Mouse (Mus musculus): Measurements from ENCODE around the gene Plpp4. TPM values are rescaled to one million over a fixed set of nuclear protein-coding genes. Genes with fewer than 3 reads are reported as not detected.

Plpp4 gene
- polyA plus RNA-seq, 1 experiment from 2014 or later, result not detected

GRCm38 (mm10) chr7:129303356-129303755, 46.5 kb downstream of the Plpp4 start:
- in situ Hi-C loops (cut with MboI; ENCODE audit: low pct_unique_long_range_greater_than_20kb), result loop anchor here (10.0 kb wide), 1 partner anchor 429 kb away; no protein-coding TSS in a partner anchor
- ATAC-seq, result no peak
- ChIA-PET CTCF (no interaction called here), POLR2A (no interaction called here)
- no peaks in the 10 kb centered on the region for H3K27me3 ChIP-seq
- TF ChIP-seq CTCF (IDR thresholded peaks at IDR 0.05), result no peak
- DNase-seq (ENCODE audit: low read depth, low spot score), result no peak

GRCm38 (mm10) chr7:129307042-129307825, 50.4 kb downstream of the Plpp4 start:
- DNase-seq (ENCODE audit: low read depth, low spot score), result no peak
- ChIA-PET CTCF (no interaction called here), POLR2A (no interaction called here)
- TF ChIP-seq CTCF (IDR thresholded peaks at IDR 0.05), result peak; percentile 15
- in situ Hi-C loops (cut with MboI; ENCODE audit: low pct_unique_long_range_greater_than_20kb), result loop anchor here (10.0 kb wide), 1 partner anchor 432 kb away; no protein-coding TSS in a partner anchor
- no peak for ATAC-seq
- H3K27me3 ChIP-seq, result no peaks in the 10 kb centered on the region

GRCm38 (mm10) chr7:129308661-129309060, 51.8 kb downstream of the Plpp4 start:
- H3K27me3 ChIP-seq, result no peaks in the 10 kb centered on the region
- no peak for TF ChIP-seq CTCF (IDR thresholded peaks at IDR 0.05)
- CTCF ChIA-PET, result no interaction called here
- POLR2A ChIA-PET, result no interaction called here
- ATAC-seq (no peak), DNase-seq (ENCODE audit: low read depth, low spot score) (no peak)
- in situ Hi-C loops (cut with MboI; ENCODE audit: low pct_unique_long_range_greater_than_20kb), result loop anchor here (10.0 kb wide), 1 partner anchor 434 kb away; no protein-coding TSS in a partner anchor

- POLR2A ChIA-PET, result no interaction called here
- in situ Hi-C loops (cut with MboI; ENCODE audit: low pct_unique_long_range_greater_than_20kb), result no loop called here
- no peaks in the 10 kb centered on the region for H3K27me3 ChIP-seq
- CTCF ChIA-PET, result no interaction called here
- no peak for TF ChIP-seq CTCF (IDR thresholded peaks at IDR 0.05)
- ATAC-seq (no peak), DNase-seq (ENCODE audit: low read depth, low spot score) (no peak)
These were observed 55.7 kb downstream of the Plpp4 start for GRCm38 (mm10) chr7:129312521-129312920.

GRCm38 (mm10) chr7:129313969-129314368, 57.1 kb downstream of the Plpp4 start:
- no peak for DNase-seq (ENCODE audit: low read depth, low spot score)
- no peak for ATAC-seq
- H3K27me3 ChIP-seq, result no peaks in the 10 kb centered on the region
- in situ Hi-C loops (cut with MboI; ENCODE audit: low pct_unique_long_range_greater_than_20kb), result no loop called here
- POLR2A ChIA-PET, result no interaction called here
- TF ChIP-seq CTCF (IDR thresholded peaks at IDR 0.05), result no peak
- CTCF ChIA-PET, result no interaction called here

- H3K27me3 ChIP-seq, result peaks cover 5% of the 10 kb centered on the region
- POLR2A ChIA-PET, result no interaction called here
- DNase-seq (ENCODE audit: low read depth, low spot score) (no peak), ATAC-seq (no peak)
- TF ChIP-seq CTCF (IDR thresholded peaks at IDR 0.05), result no peak
- in situ Hi-C loops (cut with MboI; ENCODE audit: low pct_unique_long_range_greater_than_20kb), result no loop called here
- CTCF ChIA-PET, result no interaction called here
These were observed 83.3 kb downstream of the Plpp4 start for GRCm38 (mm10) chr7:129340096-129340495.

- CTCF ChIA-PET, result no interaction called here
- peaks cover 3% of the 10 kb centered on the region for H3K27me3 ChIP-seq
- TF ChIP-seq CTCF (IDR thresholded peaks at IDR 0.05), result no peak
- ATAC-seq, result no peak
- POLR2A ChIA-PET, result no interaction called here
- in situ Hi-C loops (cut with MboI; ENCODE audit: low pct_unique_long_range_greater_than_20kb), result no loop called here
- DNase-seq (ENCODE audit: low read depth, low spot score), result no peak
These were observed 98.7 kb downstream of the Plpp4 start for GRCm38 (mm10) chr7:129355561-129355960.

- CTCF ChIA-PET, result no interaction called here
- POLR2A ChIA-PET, result no interaction called here
- no peaks in the 10 kb centered on the region for H3K27me3 ChIP-seq
- DNase-seq (ENCODE audit: low read depth, low spot score) (no peak), ATAC-seq (no peak)
- no peak for TF ChIP-seq CTCF (IDR thresholded peaks at IDR 0.05)
- in situ Hi-C loops (cut with MboI; ENCODE audit: low pct_unique_long_range_greater_than_20kb), result no loop called here
These were observed 118.5 kb downstream of the Plpp4 start for GRCm38 (mm10) chr7:129375306-129375705.

GRCm38 (mm10) chr7:129385149-129385548, 128.3 kb downstream of the Plpp4 start:
- ChIA-PET POLR2A (no interaction called here), CTCF (no interaction called here)
- H3K27me3 ChIP-seq, result no peaks in the 10 kb centered on the region
- ATAC-seq (no peak), DNase-seq (ENCODE audit: low read depth, low spot score) (no peak)
- no peak for TF ChIP-seq CTCF (IDR thresholded peaks at IDR 0.05)
- in situ Hi-C loops (cut with MboI; ENCODE audit: low pct_unique_long_range_greater_than_20kb), result no loop called here

GRCm38 (mm10) chr7:129392835-129393489, 136.1 kb downstream of the Plpp4 start:
- H3K27me3 ChIP-seq, result no peaks in the 10 kb centered on the region
- in situ Hi-C loops (cut with MboI; ENCODE audit: low pct_unique_long_range_greater_than_20kb), result no loop called here
- no peak for DNase-seq (ENCODE audit: low read depth, low spot score)
- ChIA-PET CTCF (no interaction called here), POLR2A (no interaction called here)
- no peak for ATAC-seq
- no peak for TF ChIP-seq CTCF (IDR thresholded peaks at IDR 0.05)

GRCm38 (mm10) chr7:129396561-129396960, 139.7 kb downstream of the Plpp4 start:
- TF ChIP-seq CTCF (IDR thresholded peaks at IDR 0.05), result no peak
- ChIA-PET CTCF (no interaction called here), POLR2A (no interaction called here)
- ATAC-seq, result no peak
- in situ Hi-C loops (cut with MboI; ENCODE audit: low pct_unique_long_range_greater_than_20kb), result no loop called here
- H3K27me3 ChIP-seq, result no peaks in the 10 kb centered on the region
- no peak for DNase-seq (ENCODE audit: low read depth, low spot score)
